Mouse (Mus musculus) retina, postnatal 7 days (tissue): Measurements from ENCODE around the gene Cetn4.

Source experiments
- DNase-seq: peaks from one replicate; pipeline ENCODE4 v3.0.0-alpha.2; 2012; ENCODE audit warnings: low read depth, low spot score

The Cetn4 gene

GRCm38 (mm10) chr3:37302685-37303084 lies 9.8 kb downstream of the Cetn4 start:
- peak; percentile 27 for DNase-seq

GRCm38 (mm10) chr3:37299470-37299869 lies 13.0 kb downstream of the Cetn4 start:
- DNase-seq: no peak

- DNase-seq: no peak
These were observed 19.9 kb downstream of the Cetn4 start for GRCm38 (mm10) chr3:37292654-37293053.

GRCm38 (mm10) chr3:37291929-37292328 lies 20.6 kb downstream of the Cetn4 start:
- no peak for DNase-seq

- no peak for DNase-seq
These were observed 21.5 kb downstream of the Cetn4 start for GRCm38 (mm10) chr3:37290881-37291541.

- no peak for DNase-seq
These were observed 23.3 kb downstream of the Cetn4 start for GRCm38 (mm10) chr3:37289237-37289636.

GRCm38 (mm10) chr3:37283234-37283633 lies 29.3 kb downstream of the Cetn4 start:
- DNase-seq: no peak

GRCm38 (mm10) chr3:37282299-37282922 lies 30.1 kb downstream of the Cetn4 start:
- no peak for DNase-seq

GRCm38 (mm10) chr3:37280871-37281270 lies 31.6 kb downstream of the Cetn4 start:
- DNase-seq: no peak

- no peak for DNase-seq
These were observed 32.3 kb downstream of the Cetn4 start for GRCm38 (mm10) chr3:37280221-37280620.

- no peak for DNase-seq
These were observed 37.8 kb downstream of the Cetn4 start for GRCm38 (mm10) chr3:37274661-37275060.

GRCm38 (mm10) chr3:37273092-37273491 lies 39.4 kb downstream of the Cetn4 start:
- DNase-seq: no peak

- DNase-seq: peak; percentile 6
These were observed 41.3 kb downstream of the Cetn4 start for GRCm38 (mm10) chr3:37271209-37271608.

GRCm38 (mm10) chr3:37269926-37270325 lies 42.6 kb downstream of the Cetn4 start:
- no peak for DNase-seq

GRCm38 (mm10) chr3:37268338-37268737 lies 44.2 kb downstream of the Cetn4 start:
- DNase-seq: no peak

GRCm38 (mm10) chr3:37259331-37259999 lies 53.0 kb downstream of the Cetn4 start:
- DNase-seq: no peak

- no peak for DNase-seq
These were observed 54.7 kb downstream of the Cetn4 start for GRCm38 (mm10) chr3:37257776-37258175.
